Mouse (Mus musculus) forebrain, embryonic 14.5 days (tissue): Measurements from ENCODE around the gene Odf2. TPM values are rescaled to one million over a fixed set of nuclear protein-coding genes. Genes with fewer than 3 reads are reported as not detected.
A peak's percentile ranks its signal among the peaks of the same experiment; 100 is the strongest.
"Not testable (repeated sequence)": the region's sequence is repeated elsewhere in the genome, so short reads cannot be mapped to it uniquely, and the experiment has no call there.

Experiments
- ATAC-seq: fragments of 200-750 bp; cut with Nextera tagmentation; 2 replicates; pipeline ENCODE4 v1.8.0; 2017; ENCODE audit warnings: mild to moderate bottlenecking, moderate library complexity
- DNase-seq: peaks from one replicate; pipeline ENCODE4 v3.0.0-alpha.2; 2015; ENCODE audit warnings: low spot score
- H3K27ac ChIP-seq: fragments of 300-500 bp; sonication (generic); 2 replicates; pipeline ENCODE4 v1.5.1; 2014; ENCODE audit warnings: low read depth, mild to moderate bottlenecking, control low read depth, low read length, moderate library complexity
- H3K27me3 ChIP-seq: fragments of 300-500 bp; sonication (generic); replicated peaks from 2 replicates; pipeline ENCODE4 v1.6.1; 2014; ENCODE audit warnings: low read length, control low read depth, mixed read lengths; ENCODE audit not compliant: control insufficient read depth, insufficient read depth
- H3K36me3 ChIP-seq: fragments of 300-500 bp; sonication (generic); 2 replicates; pipeline ENCODE4 v1.6.1; 2014; ENCODE audit warnings: low read length, control low read depth; ENCODE audit not compliant: control insufficient read depth, insufficient read depth
- H3K4me1 ChIP-seq: fragments of 300-500 bp; sonication (generic); 2 replicates; pipeline ENCODE4 v1.6.1; 2014; ENCODE audit warnings: antibody characterized with exemption, low read length, control low read depth; ENCODE audit not compliant: control insufficient read depth, insufficient read depth
- H3K4me2 ChIP-seq: fragments of 300-500 bp; sonication (generic); 2 replicates; pipeline ENCODE4 v1.6.1; 2014; ENCODE audit warnings: mild to moderate bottlenecking, control low read depth, low read length
- H3K4me3 ChIP-seq: fragments of 300-500 bp; sonication (generic); 2 replicates; pipeline ENCODE4 v1.5.1; 2014; ENCODE audit warnings: low read depth, low read length, control low read depth
- H3K9ac ChIP-seq: fragments of 300-500 bp; sonication (generic); 2 replicates; pipeline ENCODE4 v1.6.1; 2014; ENCODE audit warnings: mild to moderate bottlenecking, low read length, control low read depth, moderate library complexity
- H3K9me3 ChIP-seq: fragments of 300-500 bp; sonication (generic); replicated peaks from 2 replicates; pipeline ENCODE4 v1.6.1; 2016; ENCODE audit warnings: low read length, control low read depth, mixed read lengths; ENCODE audit not compliant: control insufficient read depth
- WGBS: fragments of 180-500 bp; shearing (Covaris S2); extraction: QIAGEN DNeasy Blood & Tissue Kit; methylation state at CpG from one replicate; pipeline ENCODE4 v1.1.7; 2014; 5-methylcytosine and 5-hydroxymethylcytosine counted together
- polyA plus RNA-seq: library from polyadenylated mRNA; unstranded; fragments of >200 nt; fragmentation: Nextera tagmentation; extraction: Ambion mirVana; gene quantifications from 2 replicates; pipeline ENCODE4 v1.2.1, GENCODE M21; 2014

The Odf2 gene
- polyA plus RNA-seq, 1 experiment from 2014 or later = 36.4 TPM

GRCm38 (mm10) chr2:29908171-29908570 lies 19.1 kb downstream of the Odf2 start:
- H3K4me3 ChIP-seq, H3K9ac ChIP-seq, H3K9me3 ChIP-seq, H3K4me1 ChIP-seq, DNase-seq, H3K4me2 ChIP-seq, H3K27me3 ChIP-seq, ATAC-seq, H3K27ac ChIP-seq: not testable (repeated sequence)
- WGBS = 86% methylated on average over 1 of the region's 2 CpGs
- peaks cover 83% of the 10 kb centered on the region for H3K36me3 ChIP-seq

DNA sequence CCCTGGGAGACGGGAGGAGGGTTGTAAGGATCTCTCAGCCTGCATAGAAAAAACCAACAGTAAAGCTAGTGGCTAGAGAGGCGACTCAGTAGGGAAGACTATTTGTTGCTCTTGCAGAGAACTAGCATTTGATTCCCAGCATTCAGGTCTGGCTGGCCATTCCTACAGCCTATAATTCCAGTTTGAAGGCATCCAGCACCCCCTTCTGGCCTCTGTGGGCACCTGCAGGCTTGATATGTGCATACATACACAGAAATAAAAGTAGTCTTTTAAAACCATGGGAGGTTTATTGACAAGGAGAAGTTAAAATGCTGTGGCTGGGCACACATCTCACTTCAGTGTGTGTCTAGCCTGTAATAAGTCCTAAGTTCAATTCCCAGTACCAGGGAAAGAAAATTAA lies 21.0 kb downstream of the Odf2 start:
- 86% methylated on average over 2 of the region's 2 CpGs for WGBS
- no peak overlapping the region for H3K4me3 ChIP-seq
- H3K4me1 ChIP-seq = no peaks in the 10 kb centered on the region
- no peaks in the 10 kb centered on the region for H3K27me3 ChIP-seq
- ATAC-seq (no peak), DNase-seq (peak; percentile 6)
- no peak overlapping the region for H3K9ac ChIP-seq
- H3K36me3 ChIP-seq = peaks cover 81% of the 10 kb centered on the region
- H3K27ac ChIP-seq = no peak overlapping the region
- H3K4me2 ChIP-seq = no peak overlapping the region
- H3K9me3 ChIP-seq = no peaks in the 10 kb centered on the region

DNA sequence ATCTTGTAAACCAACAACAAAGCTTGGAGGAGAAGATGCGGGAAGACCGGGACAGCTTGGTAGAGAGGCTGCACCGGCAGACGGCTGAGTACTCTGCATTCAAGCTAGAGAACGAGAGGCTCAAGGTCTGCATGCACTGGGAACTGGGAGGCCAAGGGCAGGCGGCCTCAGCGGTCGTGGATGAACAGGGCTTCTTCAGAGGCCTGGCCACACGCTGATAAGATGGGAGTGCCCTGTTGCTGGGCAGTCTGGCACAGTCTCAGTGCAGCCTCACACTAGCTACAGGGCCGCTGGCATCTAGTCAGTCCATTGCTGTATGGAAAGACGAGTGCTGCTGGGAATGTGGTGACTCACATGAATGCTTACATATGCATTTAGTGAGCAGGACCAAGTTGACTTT lies 28.6 kb downstream of the Odf2 start:
- no peak overlapping the region for H3K27ac ChIP-seq
- no peak overlapping the region for H3K9ac ChIP-seq
- no peaks in the 10 kb centered on the region for H3K27me3 ChIP-seq
- no peak for ATAC-seq
- H3K4me1 ChIP-seq = no peaks in the 10 kb centered on the region
- no peak overlapping the region for H3K4me3 ChIP-seq
- H3K36me3 ChIP-seq = peaks cover 92% of the 10 kb centered on the region
- H3K9me3 ChIP-seq = no peaks in the 10 kb centered on the region
- no peak for DNase-seq
- 96% methylated on average over 11 of the region's 11 CpGs for WGBS
- no peak overlapping the region for H3K4me2 ChIP-seq

GRCm38 (mm10) chr2:29922011-29922410 lies 33.0 kb downstream of the Odf2 start:
- peak; percentile 4 for DNase-seq
- WGBS = 72% methylated on average over 11 of the region's 11 CpGs

DNA sequence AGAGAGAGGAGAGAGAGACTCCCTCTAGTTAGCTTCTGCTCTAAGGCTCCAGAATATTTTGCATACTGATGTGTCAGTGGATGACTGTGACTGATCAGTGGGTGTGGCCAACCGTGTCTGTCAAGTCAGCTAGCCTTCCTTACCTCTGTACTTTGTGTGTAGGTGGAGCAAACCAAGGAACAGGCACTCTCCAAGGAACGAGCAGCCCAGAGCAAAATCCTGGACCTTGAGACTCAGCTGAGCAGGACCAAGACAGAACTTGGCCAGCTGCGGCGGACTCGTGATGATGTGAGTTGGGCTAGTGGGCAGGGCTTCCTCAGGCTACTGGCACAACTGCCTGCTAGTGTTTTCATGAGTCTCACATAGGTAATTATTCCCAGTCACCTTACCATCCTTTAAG lies 37.5 kb downstream of the Odf2 start:
- Histone ChIP-seq H3K4me2 (no peak overlapping the region), H3K9me3 (no peaks in the 10 kb centered on the region), H3K4me3 (no peak overlapping the region), H3K27me3 (no peaks in the 10 kb centered on the region), H3K4me1 (no peaks in the 10 kb centered on the region), H3K27ac (no peak overlapping the region), H3K36me3 (peaks cover 98% of the 10 kb centered on the region), H3K9ac (no peak overlapping the region)
- no peak for DNase-seq
- 89% methylated on average over 5 of the region's 5 CpGs for WGBS
- ATAC-seq = no peak

More at GRCm38 (mm10) chr2:29922011-29922410, 33.0 kb downstream of the Odf2 start:
- no peak overlapping the region for H3K9ac ChIP-seq
- no peak for ATAC-seq
- no peaks in the 10 kb centered on the region for H3K27me3 ChIP-seq
- H3K4me1 ChIP-seq = no peaks in the 10 kb centered on the region
- no peaks in the 10 kb centered on the region for H3K9me3 ChIP-seq
- peaks cover 95% of the 10 kb centered on the region for H3K36me3 ChIP-seq
- H3K4me2 ChIP-seq = no peak overlapping the region
- no peak overlapping the region for H3K27ac ChIP-seq
- no peak overlapping the region for H3K4me3 ChIP-seq

DNA sequence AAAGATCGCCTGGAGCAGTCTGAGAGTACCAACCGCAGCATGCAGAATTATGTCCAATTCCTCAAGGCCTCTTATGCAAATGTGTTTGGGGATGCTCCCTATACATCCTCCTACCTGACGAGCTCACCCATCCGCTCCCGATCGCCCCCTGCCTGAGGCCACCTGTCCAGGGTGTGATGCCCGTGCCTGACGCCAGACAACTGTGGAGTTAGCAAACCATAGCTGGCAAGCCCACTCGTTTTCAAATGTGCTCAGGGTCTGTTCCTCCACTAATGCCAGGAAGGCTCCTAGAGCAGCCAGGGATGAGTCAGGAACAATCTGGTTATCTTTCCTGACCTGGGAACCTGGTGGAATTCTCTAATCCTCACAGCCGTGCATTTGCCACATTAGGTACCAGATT lies 41.5 kb downstream of the Odf2 start:
- DNase-seq = no peak

DNA sequence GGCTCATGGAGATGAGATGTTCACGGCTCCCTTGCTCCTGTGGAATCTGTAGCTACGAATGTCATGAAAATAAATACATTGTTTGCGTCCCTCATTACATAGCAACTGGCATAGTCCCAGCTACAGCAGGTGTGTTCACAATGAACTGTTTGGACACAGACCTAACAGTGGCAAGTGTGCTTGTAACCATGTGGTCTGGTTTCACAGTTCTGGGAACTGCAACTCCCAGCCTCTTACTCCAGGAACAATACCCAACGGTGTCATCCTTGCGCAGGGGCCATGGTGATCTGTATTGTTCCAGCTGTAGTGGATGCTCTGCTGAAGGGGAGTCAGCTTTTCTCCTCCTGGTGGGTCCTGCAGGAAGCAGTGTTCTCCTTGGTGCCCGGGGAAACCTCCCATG lies 42.2 kb downstream of the Odf2 start:
- Histone ChIP-seq H3K4me1 (peaks cover 5% of the 10 kb centered on the region), H3K4me2 (no peak overlapping the region), H3K36me3 (peaks cover 51% of the 10 kb centered on the region), H3K27me3 (no peaks in the 10 kb centered on the region), H3K27ac (no peak overlapping the region), H3K9ac (no peak overlapping the region), H3K9me3 (no peaks in the 10 kb centered on the region), H3K4me3 (no peak overlapping the region)
- DNase-seq (no peak), ATAC-seq (no peak)
- WGBS = 84% methylated on average over 6 of the region's 6 CpGs

More for the DNA sequence above, 41.5 kb downstream of the Odf2 start:
- Histone ChIP-seq H3K4me2 (no peak overlapping the region), H3K27me3 (no peaks in the 10 kb centered on the region), H3K4me1 (no peaks in the 10 kb centered on the region), H3K27ac (no peak overlapping the region), H3K36me3 (peaks cover 58% of the 10 kb centered on the region), H3K4me3 (no peak overlapping the region), H3K9me3 (no peaks in the 10 kb centered on the region), H3K9ac (no peak overlapping the region)
- ATAC-seq = no peak
- WGBS = 84% methylated on average over 10 of the region's 10 CpGs

- no peaks in the 10 kb centered on the region for H3K9me3 ChIP-seq
These were observed 46.0 kb downstream of the Odf2 start, which contains the start of gene Gle1 for GRCm38 (mm10) chr2:29934906-29935599. TSS of gene Gle1 (plus strand) at chr2:29935426.

GRCm38 (mm10) chr2:29940073-29940472 lies 51.1 kb downstream of the Odf2 start:
- H3K4me1 ChIP-seq = peaks cover 5% of the 10 kb centered on the region
- no peaks in the 10 kb centered on the region for H3K9me3 ChIP-seq
- H3K27ac ChIP-seq = no peak overlapping the region
- ATAC-seq (no peak), DNase-seq (no peak)
- no peak overlapping the region for H3K4me3 ChIP-seq
- H3K4me2 ChIP-seq = no peak overlapping the region
- peaks cover 76% of the 10 kb centered on the region for H3K36me3 ChIP-seq
- H3K27me3 ChIP-seq = no peaks in the 10 kb centered on the region
- H3K9ac ChIP-seq = no peak overlapping the region
- WGBS = 90% methylated on average over 9 of the region's 9 CpGs

More at GRCm38 (mm10) chr2:29934906-29935599, 46.0 kb downstream of the Odf2 start, which contains the start of gene Gle1:
- peak; percentile 99 for ATAC-seq
- peak; percentile 97 for DNase-seq
- Histone ChIP-seq H3K4me2 (peak within 1 kb of the TSS; percentile 79), H3K4me1 (peaks cover 5% of the 10 kb centered on the region), H3K27ac (peak within 1 kb of the TSS; percentile 74), H3K27me3 (no peaks in the 10 kb centered on the region), H3K36me3 (peaks cover 44% of the 10 kb centered on the region), H3K4me3 (peak within 1 kb of the TSS; percentile 82), H3K9ac (peak within 1 kb of the TSS; percentile 60)
- WGBS = 3% methylated on average over 44 of the region's 44 CpGs
